ENCODE assay signal across 8 mouse cellular contexts in genomic region chr2:157426171-157426570, GRCm38 (mm10). TPM values are rescaled to one million over a fixed set of nuclear protein-coding genes. Genes with fewer than 3 reads are reported as not detected.
DNase-seq lines count a peak whose midpoint lies in the region; ATAC-seq and TF ChIP-seq lines count a peak whose summit lies in the region.

No protein-coding gene starts in this region.

- ATAC-seq in liver, embryonic 12.5 days, result no peak
- ATAC-seq in forebrain, embryonic 12.5 days (ENCODE audit: low FRiP score), result no peak
- no peak for ATAC-seq in kidney, embryonic 14.5 days (ENCODE audit: low FRiP score, low TSS enrichment)

- H3K27me3 ChIP-seq in liver, adult 2 months (ENCODE audit: control insufficient read depth, insufficient read depth, low read length), result no peaks in the 10 kb centered on the region
- peaks cover 49% of the 10 kb centered on the region for H3K27me3 ChIP-seq in liver, embryonic 12.5 days (replicated peaks)
- H3K27me3 ChIP-seq in forebrain, embryonic 12.5 days, result no peaks in the 10 kb centered on the region
- no peaks in the 10 kb centered on the region for H3K27me3 ChIP-seq in kidney, embryonic 14.5 days (ENCODE audit: control insufficient read depth, insufficient read depth, low read length)
- H3K27me3 ChIP-seq in small intestine, adult 2 months (ENCODE audit: control insufficient read depth, insufficient read depth, low read length), result no peaks in the 10 kb centered on the region

- no peaks in the 10 kb centered on the region; the same call in none of the 2 replicates for H3K4me1 ChIP-seq in liver, adult 2 months (ENCODE audit: control insufficient read depth, insufficient read depth, low read length)
- H3K4me1 ChIP-seq in liver, embryonic 12.5 days, result peaks cover 37% of the 10 kb centered on the region
- peaks cover 66% of the 10 kb centered on the region for H3K4me1 ChIP-seq in forebrain, embryonic 12.5 days
- H3K4me1 ChIP-seq in kidney, embryonic 14.5 days (ENCODE audit: control insufficient read depth, insufficient read depth, low read length), result peaks cover 33% of the 10 kb centered on the region
- H3K4me1 ChIP-seq in small intestine, adult 2 months (ENCODE audit: control insufficient read depth, insufficient read depth, insufficient read length, low read length), result peaks cover 66% of the 10 kb centered on the region

- TF ChIP-seq CTCF in liver, adult 2 months (IDR thresholded peaks at IDR 0.05; ENCODE audit: low read depth, low read length), result no peak
- TF ChIP-seq CTCF in small intestine, adult 2 months (IDR thresholded peaks at IDR 0.05; ENCODE audit: extremely low read depth, insufficient read length, insufficient replicate concordance, low read depth, low read length), result no peak

- no peaks in the 10 kb centered on the region for H3K36me3 ChIP-seq in liver, adult 2 months (ENCODE audit: control insufficient read depth, insufficient read depth, low read length)
- H3K36me3 ChIP-seq in liver, embryonic 12.5 days, result 0 out of 2 replicates have a peak, but pooled peaks cover 2% of the 10 kb centered on the region
- H3K36me3 ChIP-seq in forebrain, embryonic 12.5 days (replicated peaks), result peaks cover 17% of the 10 kb centered on the region
- H3K36me3 ChIP-seq in kidney, embryonic 14.5 days (ENCODE audit: control insufficient read depth, insufficient read depth, low read length), result peaks cover 19% of the 10 kb centered on the region; the same call in 1 of the 2 replicates
- H3K36me3 ChIP-seq in small intestine, adult 2 months (ENCODE audit: control insufficient read depth, insufficient read depth, low read length), result peaks cover 12% of the 10 kb centered on the region

- H3K9me3 ChIP-seq in liver, embryonic 12.5 days (replicated peaks), result no peaks in the 10 kb centered on the region
- H3K9me3 ChIP-seq in forebrain, embryonic 12.5 days, result no peaks in the 10 kb centered on the region
- no peaks in the 10 kb centered on the region for H3K9me3 ChIP-seq in kidney, embryonic 14.5 days (ENCODE audit: control insufficient read depth, low read length)

- no peak overlapping the region for H3K9ac ChIP-seq in liver, adult 2 months (ENCODE audit: low read depth, low read length)
- H3K9ac ChIP-seq in liver, embryonic 12.5 days, result no peak overlapping the region
- H3K9ac ChIP-seq in forebrain, embryonic 12.5 days, result 0 out of 2 replicates have a peak overlapping the region, but pooled peaks have one; percentile 12
- H3K9ac ChIP-seq in kidney, embryonic 14.5 days (ENCODE audit: low read depth, low read length), result no peak overlapping the region

- DNase-seq in liver, adult 2 months (ENCODE audit: extremely low read depth, low read depth, low spot score), result peak; percentile 26
- DNase-seq in gastrocnemius, postnatal 4 days (ENCODE audit: low spot score in 2 of 2), result no peak
- no peak for DNase-seq in ovary, postnatal 10 days (ENCODE audit: low spot score)
- DNase-seq in testis, postnatal 10 days (ENCODE audit: low spot score), result no peak

- H3K27ac ChIP-seq in liver, adult 2 months (replicated peaks; ENCODE audit: insufficient read depth, low read depth, low read length), result no peak overlapping the region
- no peak overlapping the region for H3K27ac ChIP-seq in liver, embryonic 12.5 days
- H3K27ac ChIP-seq in forebrain, embryonic 12.5 days, result peak overlapping the region; percentile 92; the same call in 1 of the 2 replicates
- H3K27ac ChIP-seq in kidney, embryonic 14.5 days (ENCODE audit: low read depth, low read length), result no peak overlapping the region
- peak overlapping the region; percentile 100 for H3K27ac ChIP-seq in small intestine, adult 2 months (ENCODE audit: insufficient read depth, low read depth, low read length)

- H3K79me2 ChIP-seq in liver, adult 2 months (ENCODE audit: control insufficient read depth, insufficient read depth, low read length), result no peaks in the 10 kb centered on the region; the same call in 1 of the 2 replicates

- TF ChIP-seq POLR2A in liver, adult 2 months (IDR thresholded peaks at IDR 0.05; ENCODE audit: extremely low read depth, insufficient read depth, low read length), result no peak
- no peak; the same call in none of the 2 replicates for TF ChIP-seq POLR2A in small intestine, adult 2 months (IDR thresholded peaks at IDR 0.05; ENCODE audit: low read depth, low read length)

- H3K4me2 ChIP-seq in liver, embryonic 12.5 days, result no peak overlapping the region
- peak overlapping the region; percentile 89 for H3K4me2 ChIP-seq in forebrain, embryonic 12.5 days
- H3K4me2 ChIP-seq in kidney, embryonic 14.5 days (replicated peaks; ENCODE audit: low read depth, low read length), result no peak overlapping the region

- 75% methylated on average over 6 of the region's 6 CpGs for WGBS in liver, adult 2 months
- WGBS in liver, embryonic 12.5 days (ENCODE audit: insufficient replicate concordance), result 55% methylated on average over 6 of the region's 6 CpGs
- 80% methylated on average over 6 of the region's 6 CpGs for WGBS in forebrain, embryonic 12.5 days
- 78% methylated on average over 6 of the region's 6 CpGs for WGBS in kidney, embryonic 14.5 days
- 31% methylated on average over 6 of the region's 6 CpGs for WGBS in small intestine, adult 2 months

- no peak overlapping the region for H3K4me3 ChIP-seq in liver, adult 2 months (ENCODE audit: insufficient read depth, low read depth, low read length)
- no peak overlapping the region for H3K4me3 ChIP-seq in liver, embryonic 12.5 days
- H3K4me3 ChIP-seq in forebrain, embryonic 12.5 days (replicated peaks), result 0 out of 2 replicates have a peak overlapping the region, but pooled peaks have one; percentile 89
- peak overlapping the region; percentile 7; the same call in 1 of the 2 replicates for H3K4me3 ChIP-seq in kidney, embryonic 14.5 days (ENCODE audit: low read length)
- peak overlapping the region; percentile 51 for H3K4me3 ChIP-seq in small intestine, adult 2 months (ENCODE audit: low read depth, low read length)

RNA-seq across cellular contexts. Expression of gene Src, which starts 7.9 kb away (rescaled TPM):
- 1.3 and 1.7 TPM in 2 replicates for total RNA-seq in liver, adult 2 months (2014; rRNA removed)
- 3.2 and 5.6 TPM in 2 replicates for polyA plus RNA-seq in liver, adult 2 months (2012; rRNA removed)
- polyA plus RNA-seq in liver, embryonic 12.5 days (2016; fragmentation: Nextera tagmentation; extraction: Ambion mirVana), result 4.5 TPM in 2 replicates
- polyA plus RNA-seq in forebrain, embryonic 12.5 days (2016; fragmentation: Nextera tagmentation; extraction: Ambion mirVana), result 35.1 and 38.0 TPM in 2 replicates
- 13.5 and 17.5 TPM in 2 replicates for polyA plus RNA-seq in kidney, embryonic 14.5 days (2014; fragmentation: Nextera tagmentation; extraction: Ambion mirVana)
- polyA plus RNA-seq in small intestine, adult 2 months (2012; rRNA removed), result 65.9 and 161 TPM in 2 replicates
- total RNA-seq in gastrocnemius, postnatal 4 days (2021), result 10 to 100 TPM; 13.3 to 13.6 TPM

RNA-seq across cellular contexts. Expression of gene Manbal, which starts 58.8 kb away (rescaled TPM):
- 3.3 and 3.8 TPM in 2 replicates for total RNA-seq in liver, adult 2 months (2014; rRNA removed)
- 28.5 and 31.9 TPM in 2 replicates for polyA plus RNA-seq in liver, adult 2 months (2012; rRNA removed)
- 26.6 and 28.0 TPM in 2 replicates for polyA plus RNA-seq in liver, embryonic 12.5 days (2016; fragmentation: Nextera tagmentation; extraction: Ambion mirVana)
- polyA plus RNA-seq in forebrain, embryonic 12.5 days (2016; fragmentation: Nextera tagmentation; extraction: Ambion mirVana), result 68.8 and 69.4 TPM in 2 replicates
- 38.2 and 62.2 TPM in 2 replicates for polyA plus RNA-seq in kidney, embryonic 14.5 days (2014; fragmentation: Nextera tagmentation; extraction: Ambion mirVana)
- 20.1 and 47.5 TPM in 2 replicates for polyA plus RNA-seq in small intestine, adult 2 months (2012; rRNA removed)
- 10 to 100 TPM; 32.4 to 32.9 TPM for total RNA-seq in gastrocnemius, postnatal 4 days (2021)

Comparison
In these comparisons a context has a peak if more than half of its experiments do, and no peak if none do; other contexts are left out.
1. H3K27ac ChIP-seq: peak in forebrain, embryonic 12.5 days (single experiment) and small intestine, adult 2 months (single experiment); none in liver, adult 2 months (single experiment), liver, embryonic 12.5 days (single experiment) and kidney, embryonic 14.5 days (single experiment).
2. H3K4me3 ChIP-seq: peak in forebrain, embryonic 12.5 days (single experiment), kidney, embryonic 14.5 days (single experiment) and small intestine, adult 2 months (single experiment); none in liver, adult 2 months (single experiment) and liver, embryonic 12.5 days (single experiment).